Mouse (Mus musculus): ENCODE data around the gene Eloa. TPM values are rescaled to one million over a fixed set of nuclear protein-coding genes. Genes with fewer than 3 reads are reported as not detected.
A peak's percentile ranks its signal among the peaks of the same experiment; 100 is the strongest.

Eloa gene
- polyA plus RNA-seq, 1 experiment, result 1.5 TPM

DNA sequence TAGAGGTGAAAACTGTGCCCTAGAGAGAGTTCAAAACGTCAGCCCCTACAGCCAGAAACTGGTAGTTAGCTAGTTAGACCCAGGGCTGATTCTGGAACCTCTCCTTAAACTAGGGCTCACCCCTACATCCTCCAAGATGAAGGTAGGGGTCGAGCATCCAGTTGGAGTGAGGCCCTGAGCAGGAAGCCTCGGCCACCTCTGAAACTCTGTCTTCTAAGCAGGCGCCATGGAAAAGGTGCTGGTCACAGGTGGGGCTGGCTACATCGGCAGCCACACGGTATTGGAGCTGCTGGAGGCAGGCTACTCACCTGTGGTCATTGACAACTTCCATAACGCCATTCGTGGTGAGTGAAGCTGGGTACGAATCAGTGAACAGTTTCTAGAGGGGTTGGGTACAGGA lies 56.5 kb downstream of the Eloa start:
- H3K4me1 ChIP-seq (ENCODE audit: control insufficient read depth), result peaks cover 53% of the 10 kb centered on the region
- no peak for TF ChIP-seq GATA1 (IDR thresholded peaks at IDR 0.05; ENCODE audit: low read length)
- TF ChIP-seq TAL1 (IDR thresholded peaks at IDR 0.05; ENCODE audit: low read length), result no peak
- H3K9me3 ChIP-seq (ENCODE audit: control insufficient read depth, low read length), result no peaks in the 10 kb centered on the region
- no peaks in the 10 kb centered on the region for H3K27me3 ChIP-seq (ENCODE audit: control insufficient read depth)
- peak overlapping the region; percentile 73 for H3K4me3 ChIP-seq (replicated peaks)
- peaks cover 75% of the 10 kb centered on the region for H3K36me3 ChIP-seq (ENCODE audit: control insufficient read depth)

DNA sequence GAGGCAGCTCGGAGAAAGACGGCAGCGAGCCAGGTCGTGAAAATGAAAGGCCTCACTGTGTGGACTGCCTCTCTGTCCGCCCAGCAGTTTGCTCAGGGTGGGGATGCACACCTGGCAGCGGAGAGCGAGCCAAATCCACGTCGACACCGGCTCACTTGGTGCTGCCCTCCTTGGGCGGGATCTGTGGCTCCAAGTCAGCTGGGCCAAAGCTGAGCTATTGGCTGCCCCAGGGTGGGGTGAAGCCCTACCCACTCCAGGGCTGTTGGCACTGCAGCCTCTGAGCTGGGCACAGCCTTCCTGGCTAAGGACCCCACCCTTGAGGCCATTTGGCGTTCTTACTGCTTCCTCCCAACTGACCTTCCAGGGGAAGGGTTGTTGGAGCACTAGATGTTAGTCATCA lies 57.1 kb downstream of the Eloa start:
- TF ChIP-seq TAL1 (IDR thresholded peaks at IDR 0.05; ENCODE audit: low read length) (no peak), GATA1 (IDR thresholded peaks at IDR 0.05; ENCODE audit: low read length) (no peak)
- Histone ChIP-seq H3K4me1 (ENCODE audit: control insufficient read depth) (peaks cover 52% of the 10 kb centered on the region), H3K9me3 (ENCODE audit: control insufficient read depth, low read length) (no peaks in the 10 kb centered on the region), H3K4me3 (replicated peaks) (peak overlapping the region; percentile 73), H3K36me3 (ENCODE audit: control insufficient read depth) (peaks cover 75% of the 10 kb centered on the region), H3K27me3 (ENCODE audit: control insufficient read depth) (no peaks in the 10 kb centered on the region)

DNA sequence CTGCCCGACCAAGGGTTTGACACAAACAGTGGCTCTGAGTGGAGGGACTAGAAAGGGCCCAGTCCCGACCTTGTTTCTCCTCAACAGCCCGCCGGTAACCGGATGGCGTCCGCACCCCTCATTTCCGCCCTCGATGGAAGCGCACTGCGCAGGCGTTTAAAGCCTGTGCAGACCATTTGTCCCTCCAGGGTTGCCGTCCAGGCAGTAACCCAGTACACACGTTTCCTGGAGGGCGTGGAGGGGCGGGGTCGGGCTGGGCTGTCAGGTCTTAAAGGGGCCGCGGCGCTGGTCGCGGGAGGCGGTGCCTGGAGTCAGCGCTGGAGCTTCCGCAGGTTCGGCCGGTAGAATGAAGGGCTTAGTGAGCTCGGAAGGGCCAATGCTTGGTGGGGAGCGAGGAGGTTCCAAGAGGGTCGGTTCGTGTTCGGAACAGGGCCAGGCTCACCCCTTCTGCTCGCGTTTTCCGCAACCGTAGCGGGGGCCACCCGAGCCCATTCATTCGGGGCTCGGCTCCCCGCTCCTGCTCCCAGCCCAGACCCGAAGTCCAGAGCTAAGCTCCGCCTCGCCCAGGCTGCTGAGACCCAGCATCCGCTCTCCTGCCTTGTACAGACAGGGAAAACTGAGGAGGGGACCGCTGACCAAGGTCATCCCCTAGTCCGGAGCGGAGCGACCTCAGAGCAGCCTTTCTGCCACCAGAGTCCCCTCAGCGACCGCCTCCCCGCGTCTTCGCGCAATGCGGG lies 57.9 kb downstream of the Eloa start, which contains the start of gene Gale:
Gene Gale, plus strand, starts transcription at position 271 of the 737 bp plus-strand sequence.
- TF ChIP-seq TAL1 (IDR thresholded peaks at IDR 0.05; ENCODE audit: low read length), result no peak
- TF ChIP-seq GATA1 (IDR thresholded peaks at IDR 0.05; ENCODE audit: low read length), result no peak
- Histone ChIP-seq H3K36me3 (ENCODE audit: control insufficient read depth) (peaks cover 75% of the 10 kb centered on the region), H3K9me3 (ENCODE audit: control insufficient read depth, low read length) (no peaks in the 10 kb centered on the region), H3K4me1 (ENCODE audit: control insufficient read depth) (peaks cover 52% of the 10 kb centered on the region), H3K4me3 (replicated peaks) (peak within 1 kb of the TSS; percentile 73), H3K27me3 (ENCODE audit: control insufficient read depth) (no peaks in the 10 kb centered on the region)

DNA sequence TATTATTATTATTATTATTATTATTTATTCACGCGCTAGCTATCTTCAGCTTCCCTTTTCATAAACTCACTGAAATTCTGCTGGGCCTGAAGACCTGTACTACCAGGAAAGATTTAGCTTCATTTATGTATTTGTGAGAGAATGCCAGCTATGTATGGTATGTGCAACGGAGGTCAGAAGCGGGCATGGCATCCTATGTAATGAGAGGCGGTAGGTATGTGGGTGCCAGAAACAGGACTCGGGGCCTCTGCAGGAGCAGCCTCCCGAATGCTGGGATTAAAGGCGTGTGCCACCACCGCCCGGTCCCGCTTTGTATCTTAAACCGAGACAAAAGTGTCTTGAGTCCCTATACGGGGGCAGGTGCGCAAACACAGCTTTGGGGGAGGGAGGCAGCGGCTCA lies 58.6 kb downstream of the Eloa start:
- TF ChIP-seq TAL1 (IDR thresholded peaks at IDR 0.05; ENCODE audit: low read length) (no peak), GATA1 (IDR thresholded peaks at IDR 0.05; ENCODE audit: low read length) (no peak)
- H3K4me1 ChIP-seq (ENCODE audit: control insufficient read depth), result peaks cover 52% of the 10 kb centered on the region
- peak overlapping the region; percentile 73 for H3K4me3 ChIP-seq (replicated peaks)
- peaks cover 75% of the 10 kb centered on the region for H3K36me3 ChIP-seq (ENCODE audit: control insufficient read depth)
- no peaks in the 10 kb centered on the region for H3K27me3 ChIP-seq (ENCODE audit: control insufficient read depth)
- no peaks in the 10 kb centered on the region for H3K9me3 ChIP-seq (ENCODE audit: control insufficient read depth, low read length)

DNA sequence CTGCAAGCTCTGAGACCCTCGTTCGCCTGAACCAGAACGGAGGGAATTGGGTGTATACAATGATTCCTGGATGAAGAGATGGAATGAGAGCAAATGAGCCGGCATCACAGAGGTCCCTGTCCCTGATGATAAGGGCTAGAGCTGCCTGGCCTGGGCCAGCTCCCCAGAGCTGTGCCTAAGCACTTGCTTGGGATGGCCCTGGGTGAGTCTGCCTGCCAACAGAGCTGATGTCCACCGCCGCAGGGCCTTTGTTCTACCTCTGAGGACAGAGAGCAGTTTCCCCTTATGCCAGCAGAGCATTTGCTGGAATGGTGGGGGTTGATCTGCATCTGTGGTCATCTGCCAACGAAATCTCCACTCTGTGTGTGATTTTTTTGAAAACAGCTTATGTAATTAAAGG lies 59.4 kb downstream of the Eloa start:
- no peak for TF ChIP-seq GATA1 (IDR thresholded peaks at IDR 0.05; ENCODE audit: low read length)
- Histone ChIP-seq H3K9me3 (ENCODE audit: control insufficient read depth, low read length) (no peaks in the 10 kb centered on the region), H3K27me3 (ENCODE audit: control insufficient read depth) (no peaks in the 10 kb centered on the region), H3K4me3 (replicated peaks) (peak overlapping the region; percentile 73), H3K4me1 (ENCODE audit: control insufficient read depth) (peaks cover 52% of the 10 kb centered on the region), H3K36me3 (ENCODE audit: control insufficient read depth) (peaks cover 75% of the 10 kb centered on the region)

DNA sequence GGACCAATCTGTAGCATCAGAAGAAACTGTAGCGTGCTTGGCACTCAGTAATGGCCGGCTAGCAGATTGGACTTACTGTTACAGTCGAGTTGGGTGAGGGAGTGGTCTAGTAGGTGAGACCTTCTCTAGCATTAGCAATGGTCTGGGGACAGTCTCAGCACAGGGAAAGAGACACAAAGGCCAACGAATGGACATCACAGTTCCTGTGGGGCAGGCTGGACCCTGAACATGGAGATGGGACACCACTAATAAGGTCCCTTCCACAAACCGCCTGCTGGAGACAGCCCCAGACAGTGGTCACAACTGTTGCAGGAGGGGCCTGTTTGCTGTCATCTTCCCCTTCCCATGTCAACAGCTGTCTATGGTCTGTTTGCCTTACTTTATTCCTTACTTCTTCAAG lies 59.9 kb downstream of the Eloa start:
- Histone ChIP-seq H3K9me3 (ENCODE audit: control insufficient read depth, low read length) (no peaks in the 10 kb centered on the region), H3K4me3 (replicated peaks) (no peak overlapping the region), H3K36me3 (ENCODE audit: control insufficient read depth) (peaks cover 72% of the 10 kb centered on the region), H3K27me3 (ENCODE audit: control insufficient read depth) (no peaks in the 10 kb centered on the region), H3K4me1 (ENCODE audit: control insufficient read depth) (peaks cover 52% of the 10 kb centered on the region)
- TF ChIP-seq TAL1 (IDR thresholded peaks at IDR 0.05; ENCODE audit: low read length) (no peak), GATA1 (IDR thresholded peaks at IDR 0.05; ENCODE audit: low read length) (no peak)

DNA sequence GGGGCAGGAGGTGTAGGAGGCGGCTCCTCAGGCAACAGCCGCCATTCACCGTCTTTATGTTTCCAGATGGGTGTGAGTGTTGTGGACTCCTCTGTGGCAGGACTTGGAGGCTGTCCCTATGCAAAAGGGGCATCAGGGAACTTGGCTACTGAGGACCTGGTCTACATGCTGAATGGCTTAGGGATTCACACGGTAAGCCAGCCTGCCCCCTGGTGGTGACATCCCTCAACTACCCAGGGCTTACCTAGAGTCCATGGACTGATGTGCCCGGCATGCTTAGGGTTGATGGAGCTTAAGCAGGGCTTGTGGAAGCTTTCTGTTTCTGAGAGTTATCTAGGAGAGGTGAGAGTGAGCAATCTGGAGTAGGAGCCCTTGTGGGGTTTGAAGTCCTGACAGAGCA lies 60.8 kb downstream of the Eloa start:
- Histone ChIP-seq H3K36me3 (ENCODE audit: control insufficient read depth) (peaks cover 72% of the 10 kb centered on the region), H3K4me3 (replicated peaks) (no peak overlapping the region), H3K27me3 (ENCODE audit: control insufficient read depth) (no peaks in the 10 kb centered on the region), H3K9me3 (ENCODE audit: control insufficient read depth, low read length) (no peaks in the 10 kb centered on the region), H3K4me1 (ENCODE audit: control insufficient read depth) (peaks cover 47% of the 10 kb centered on the region)
- no peak for TF ChIP-seq TAL1 (IDR thresholded peaks at IDR 0.05; ENCODE audit: low read length)
- TF ChIP-seq GATA1 (IDR thresholded peaks at IDR 0.05; ENCODE audit: low read length), result no peak

DNA sequence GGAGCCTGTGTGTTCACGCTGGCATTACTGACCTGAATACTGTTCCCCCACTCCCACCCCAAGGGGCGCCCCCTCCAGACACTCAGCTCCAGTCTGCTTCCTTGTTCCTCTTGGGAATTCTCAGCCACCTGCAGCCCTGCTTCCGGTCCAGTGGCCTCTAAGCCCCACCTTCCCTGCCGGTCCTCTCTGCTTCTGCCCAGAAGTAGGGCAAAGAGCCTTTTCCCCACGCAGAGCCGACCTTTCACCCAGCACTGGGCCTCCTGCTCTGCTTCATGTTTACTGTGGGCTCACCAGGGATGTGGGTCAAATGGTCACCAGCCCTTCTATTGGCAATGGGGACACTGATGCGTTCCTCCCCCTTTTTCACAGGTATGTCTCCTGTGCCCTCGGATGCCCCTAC lies 63.2 kb downstream of the Eloa start:
- Histone ChIP-seq H3K4me1 (ENCODE audit: control insufficient read depth) (peaks cover 35% of the 10 kb centered on the region), H3K27me3 (ENCODE audit: control insufficient read depth) (no peaks in the 10 kb centered on the region), H3K9me3 (ENCODE audit: control insufficient read depth, low read length) (no peaks in the 10 kb centered on the region), H3K4me3 (replicated peaks) (no peak overlapping the region), H3K36me3 (ENCODE audit: control insufficient read depth) (peaks cover 86% of the 10 kb centered on the region)
- TF ChIP-seq GATA1 (IDR thresholded peaks at IDR 0.05; ENCODE audit: low read length) (no peak), TAL1 (IDR thresholded peaks at IDR 0.05; ENCODE audit: low read length) (no peak)

DNA sequence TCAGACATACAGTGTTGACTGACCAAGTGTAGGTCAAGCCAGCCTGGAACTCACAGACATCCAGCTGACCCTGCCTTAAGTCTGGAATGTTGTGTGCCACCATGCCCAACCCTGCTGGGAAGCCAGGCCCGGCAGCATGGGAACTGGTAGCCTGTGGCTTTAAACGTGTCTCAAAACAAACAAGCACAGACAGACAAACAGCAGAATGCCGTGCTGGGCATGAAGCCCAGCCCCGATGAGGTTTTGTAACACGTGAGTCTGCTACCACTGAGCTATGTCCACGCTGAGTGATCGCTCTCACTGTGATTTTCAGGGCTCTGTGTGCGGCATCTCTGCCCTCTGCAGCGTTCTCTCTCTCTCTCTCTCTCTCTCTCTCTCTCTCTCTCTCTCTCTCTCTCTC lies 65.7 kb downstream of the Eloa start:
- Histone ChIP-seq H3K4me1 (ENCODE audit: control insufficient read depth) (peaks cover 27% of the 10 kb centered on the region), H3K9me3 (ENCODE audit: control insufficient read depth, low read length) (peaks cover 16% of the 10 kb centered on the region), H3K36me3 (ENCODE audit: control insufficient read depth) (peaks cover 93% of the 10 kb centered on the region), H3K27me3 (ENCODE audit: control insufficient read depth) (no peaks in the 10 kb centered on the region), H3K4me3 (replicated peaks) (no peak overlapping the region)
- TF ChIP-seq GATA1 (IDR thresholded peaks at IDR 0.05; ENCODE audit: low read length) (no peak), TAL1 (IDR thresholded peaks at IDR 0.05; ENCODE audit: low read length) (no peak)

DNA sequence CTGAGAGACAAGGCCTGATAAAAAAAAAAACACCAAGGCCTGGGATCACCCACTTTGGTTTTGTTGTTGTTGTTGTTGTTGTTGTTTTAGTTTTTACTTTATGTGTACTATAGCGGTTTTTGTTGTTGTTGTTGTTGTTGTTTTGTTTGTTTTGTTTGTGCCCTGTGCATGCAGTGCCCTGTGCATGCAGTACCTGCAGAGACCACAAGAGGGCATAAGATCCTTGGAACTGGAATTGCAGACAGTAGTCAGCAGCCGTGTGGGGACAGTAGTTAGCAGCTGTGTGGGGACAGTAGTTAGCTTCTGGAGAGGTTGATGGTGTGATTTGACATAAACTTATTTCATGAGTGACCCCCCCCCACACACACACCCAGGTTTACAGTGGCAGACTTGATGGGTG lies 67.3 kb downstream of the Eloa start:
- Histone ChIP-seq H3K36me3 (ENCODE audit: control insufficient read depth) (peaks cover 89% of the 10 kb centered on the region), H3K4me3 (replicated peaks) (no peak overlapping the region), H3K9me3 (ENCODE audit: control insufficient read depth, low read length) (peaks cover 16% of the 10 kb centered on the region), H3K4me1 (ENCODE audit: control insufficient read depth) (peaks cover 28% of the 10 kb centered on the region), H3K27me3 (ENCODE audit: control insufficient read depth) (no peaks in the 10 kb centered on the region)
- TF ChIP-seq TAL1 (IDR thresholded peaks at IDR 0.05; ENCODE audit: low read length), result no peak
- TF ChIP-seq GATA1 (IDR thresholded peaks at IDR 0.05; ENCODE audit: low read length), result no peak

Other genes starting within 250 kb of the Eloa start
- gene Srsf10, start 166.0 kb downstream of the Eloa start, polyA plus RNA-seq (2012), result 21.7 and 28.6 TPM in 2 replicates
- 0.66 and 1.0 TPM in 2 replicates for gene Pnrc2, start 147.9 kb downstream of the Eloa start, polyA plus RNA-seq (2012)
- 0.02 TPM in 1 of 2 replicates, not detected in the other for gene Cnr2, start 126.4 kb downstream of the Eloa start, polyA plus RNA-seq (2012)
- gene Fuca1, start 101.0 kb downstream of the Eloa start, polyA plus RNA-seq (2012), result 0.33 and 0.54 TPM in 2 replicates
- 4.9 and 5.7 TPM in 2 replicates for gene Hmgcl, start 75.3 kb downstream of the Eloa start, polyA plus RNA-seq (2012)
- gene Gale, start 58.0 kb downstream of the Eloa start, polyA plus RNA-seq (2012), result 3.9 and 5.3 TPM in 2 replicates
- 13.4 and 14.0 TPM in 2 replicates for gene Lypla2, start 49.1 kb downstream of the Eloa start, polyA plus RNA-seq (2012)
- gene Pithd1, start 34.5 kb downstream of the Eloa start, polyA plus RNA-seq (2012), result 16.8 and 28.3 TPM in 2 replicates
- gene Rpl11, start 31.7 kb upstream of the Eloa start, polyA plus RNA-seq (2012), result 148 and 157 TPM in 2 replicates
- gene Id3, start 121.7 kb upstream of the Eloa start, polyA plus RNA-seq (2012), result 0.38 and 0.54 TPM in 2 replicates
- gene E2f2, start 150.6 kb upstream of the Eloa start, polyA plus RNA-seq (2012), result 108 and 119 TPM in 2 replicates
- 0.01 TPM in 2 replicates for gene Asap3, start 184.6 kb upstream of the Eloa start, polyA plus RNA-seq (2012)
- not detected in 2 replicates for gene Tcea3, start 226.0 kb upstream of the Eloa start, polyA plus RNA-seq (2012)

Data from erythroblast, embryonic 14.5 days (primary cell).